Mouse (Mus musculus): ENCODE data around the gene Cd5. TPM values are rescaled to one million over a fixed set of nuclear protein-coding genes. Genes with fewer than 3 reads are reported as not detected.

The Cd5 gene
- polyA plus RNA-seq, 1 experiment = 0.04 TPM

DNA sequence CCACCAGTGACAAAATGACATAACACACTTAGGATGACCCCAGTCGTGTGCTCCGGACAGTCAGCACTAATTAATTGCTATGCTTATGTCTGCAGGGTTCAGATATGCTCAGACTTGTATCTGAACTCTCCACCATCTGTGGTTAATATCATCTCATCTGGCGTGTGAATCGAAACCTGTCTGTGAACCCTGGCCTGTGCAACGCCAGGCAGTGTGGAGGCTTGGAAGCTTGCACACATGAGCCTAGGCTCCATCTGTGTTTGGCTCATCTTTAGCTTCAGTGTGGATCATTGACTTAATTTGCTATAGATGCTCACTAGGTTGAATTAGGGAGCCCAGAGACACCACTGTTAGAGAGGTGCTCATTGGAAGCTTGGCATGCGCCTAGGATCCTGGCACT, 23.7 kb upstream of the Cd5 start:
- Histone ChIP-seq H3ac (ENCODE audit: control insufficient read depth, insufficient read length, low read depth) (no peak overlapping the region), H3K79me3 (ENCODE audit: low read depth) (no peaks in the 10 kb centered on the region), H3K36me3 (ENCODE audit: control insufficient read depth, insufficient read depth) (no peaks in the 10 kb centered on the region), H3K79me2 (ENCODE audit: control insufficient read depth, insufficient read depth) (no peaks in the 10 kb centered on the region), H3K4me3 (ENCODE audit: insufficient read depth, poor library complexity, severe bottlenecking) (no peak overlapping the region), H3K27me3 (ENCODE audit: control insufficient read depth, insufficient read depth, insufficient read length) (no peaks in the 10 kb centered on the region)
- TF ChIP-seq MAX (IDR thresholded peaks at IDR 0.05) = no peak
- no peak for TF ChIP-seq CTCF (IDR thresholded peaks at IDR 0.05; ENCODE audit: control insufficient read depth, insufficient read depth, insufficient read length)
- TF ChIP-seq USF1 (IDR thresholded peaks at IDR 0.05; ENCODE audit: low read depth) = no peak
- no peak for TF ChIP-seq FOSL1 (IDR thresholded peaks at IDR 0.05; ENCODE audit: insufficient read depth, low read length, poor library complexity, severe bottlenecking)

DNA sequence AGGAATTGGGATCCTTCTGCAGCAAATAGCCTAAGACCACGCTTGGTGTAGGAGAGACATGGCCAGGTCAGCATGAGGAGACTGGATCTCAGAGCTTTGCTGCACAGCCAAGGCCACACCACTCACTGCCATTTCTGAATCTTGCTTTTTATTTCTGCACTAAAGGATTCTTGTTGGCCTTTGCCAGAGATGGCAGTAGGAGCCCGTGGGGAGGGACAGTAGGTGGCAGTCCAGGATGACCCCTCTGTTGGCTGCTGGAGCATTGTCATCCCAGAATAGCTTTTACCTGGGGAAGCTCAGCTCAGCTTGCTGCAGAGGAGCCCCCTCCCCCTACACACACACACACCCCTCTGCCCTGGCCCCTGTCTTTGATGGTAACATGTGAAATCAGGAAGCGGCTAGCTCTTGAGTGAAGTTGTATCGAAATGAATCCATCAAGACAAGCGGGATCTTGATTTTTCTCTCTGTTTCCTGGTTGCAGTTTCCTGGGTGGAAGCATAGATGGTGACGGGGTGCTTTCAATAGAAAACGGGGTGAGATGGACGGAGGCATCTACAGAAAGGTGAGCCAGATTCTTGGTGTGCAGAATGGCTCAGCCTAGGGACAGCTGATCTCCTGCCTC, 23.1 kb upstream of the Cd5 start:
- no peaks in the 10 kb centered on the region for H3K79me2 ChIP-seq (ENCODE audit: control insufficient read depth, insufficient read depth)
- H3K79me3 ChIP-seq (ENCODE audit: low read depth) = no peaks in the 10 kb centered on the region
- no peaks in the 10 kb centered on the region for H3K27me3 ChIP-seq (ENCODE audit: control insufficient read depth, insufficient read depth, insufficient read length)
- H3ac ChIP-seq (ENCODE audit: control insufficient read depth, insufficient read length, low read depth) = no peak overlapping the region
- no peak for TF ChIP-seq USF1 (IDR thresholded peaks at IDR 0.05; ENCODE audit: low read depth)
- no peak for TF ChIP-seq CEBPB (IDR thresholded peaks at IDR 0.05; ENCODE audit: low read depth)
- no peak for TF ChIP-seq MAX (IDR thresholded peaks at IDR 0.05)
- TF ChIP-seq MYOG (IDR thresholded peaks at IDR 0.05; ENCODE audit: control insufficient read depth, extremely low read depth, insufficient read length) = no peak
- TF ChIP-seq FOSL1 (IDR thresholded peaks at IDR 0.05; ENCODE audit: insufficient read depth, low read length, poor library complexity, severe bottlenecking) = no peak
- TF ChIP-seq MYOD1 (IDR thresholded peaks at IDR 0.05; ENCODE audit: control insufficient read depth, insufficient read length, low read depth) = no peak
- TF ChIP-seq CTCF (IDR thresholded peaks at IDR 0.05; ENCODE audit: control insufficient read depth, insufficient read depth, insufficient read length) = no peak
- no peaks in the 10 kb centered on the region for H3K36me3 ChIP-seq (ENCODE audit: control insufficient read depth, insufficient read depth)
- no peak overlapping the region for H3K4me3 ChIP-seq (ENCODE audit: insufficient read depth, poor library complexity, severe bottlenecking)

GRCm38 (mm10) chr19:10759983-10760831, 21.4 kb upstream of the Cd5 start:
- Histone ChIP-seq H3K27me3 (ENCODE audit: control insufficient read depth, insufficient read depth, insufficient read length) (no peaks in the 10 kb centered on the region), H3K36me3 (ENCODE audit: control insufficient read depth, insufficient read depth) (no peaks in the 10 kb centered on the region), H3ac (ENCODE audit: control insufficient read depth, insufficient read length, low read depth) (no peak overlapping the region), H3K79me2 (ENCODE audit: control insufficient read depth, insufficient read depth) (no peaks in the 10 kb centered on the region), H3K4me3 (ENCODE audit: insufficient read depth, poor library complexity, severe bottlenecking) (no peak overlapping the region), H3K79me3 (ENCODE audit: low read depth) (no peaks in the 10 kb centered on the region)
- TF ChIP-seq CEBPB (IDR thresholded peaks at IDR 0.05; ENCODE audit: low read depth) (no peak), MAX (IDR thresholded peaks at IDR 0.05) (no peak), MYOG (IDR thresholded peaks at IDR 0.05; ENCODE audit: control insufficient read depth, extremely low read depth, insufficient read length) (no peak), USF1 (IDR thresholded peaks at IDR 0.05; ENCODE audit: low read depth) (no peak)

GRCm38 (mm10) chr19:10759525-10759924, 20.7 kb upstream of the Cd5 start:
- Histone ChIP-seq H3K4me3 (ENCODE audit: insufficient read depth, poor library complexity, severe bottlenecking) (no peak overlapping the region), H3K79me3 (ENCODE audit: low read depth) (no peaks in the 10 kb centered on the region), H3K79me2 (ENCODE audit: control insufficient read depth, insufficient read depth) (no peaks in the 10 kb centered on the region), H3ac (ENCODE audit: control insufficient read depth, insufficient read length, low read depth) (no peak overlapping the region), H3K36me3 (ENCODE audit: control insufficient read depth, insufficient read depth) (no peaks in the 10 kb centered on the region), H3K27me3 (ENCODE audit: control insufficient read depth, insufficient read depth, insufficient read length) (no peaks in the 10 kb centered on the region)
- TF ChIP-seq MYOD1 (IDR thresholded peaks at IDR 0.05; ENCODE audit: control insufficient read depth, insufficient read length, low read depth) (no peak), USF1 (IDR thresholded peaks at IDR 0.05; ENCODE audit: low read depth) (no peak), MAX (IDR thresholded peaks at IDR 0.05) (no peak), CEBPB (IDR thresholded peaks at IDR 0.05; ENCODE audit: low read depth) (no peak), CTCF (IDR thresholded peaks at IDR 0.05; ENCODE audit: control insufficient read depth, insufficient read depth, insufficient read length) (no peak), FOSL1 (IDR thresholded peaks at IDR 0.05; ENCODE audit: insufficient read depth, low read length, poor library complexity, severe bottlenecking) (no peak), MYOG (IDR thresholded peaks at IDR 0.05; ENCODE audit: control insufficient read depth, extremely low read depth, insufficient read length) (no peak)

- H3ac ChIP-seq (ENCODE audit: control insufficient read depth, insufficient read length, low read depth) = no peak overlapping the region
- H3K4me3 ChIP-seq (ENCODE audit: insufficient read depth, poor library complexity, severe bottlenecking) = no peak overlapping the region
- H3K36me3 ChIP-seq (ENCODE audit: control insufficient read depth, insufficient read depth) = no peaks in the 10 kb centered on the region
- H3K79me3 ChIP-seq (ENCODE audit: low read depth) = no peaks in the 10 kb centered on the region
- TF ChIP-seq MYOD1 (IDR thresholded peaks at IDR 0.05; ENCODE audit: control insufficient read depth, insufficient read length, low read depth) (no peak), USF1 (IDR thresholded peaks at IDR 0.05; ENCODE audit: low read depth) (no peak), CEBPB (IDR thresholded peaks at IDR 0.05; ENCODE audit: low read depth) (no peak), MYOG (IDR thresholded peaks at IDR 0.05; ENCODE audit: control insufficient read depth, extremely low read depth, insufficient read length) (no peak), FOSL1 (IDR thresholded peaks at IDR 0.05; ENCODE audit: insufficient read depth, low read length, poor library complexity, severe bottlenecking) (no peak), CTCF (IDR thresholded peaks at IDR 0.05; ENCODE audit: control insufficient read depth, insufficient read depth, insufficient read length) (no peak), MAX (IDR thresholded peaks at IDR 0.05) (no peak)
- no peaks in the 10 kb centered on the region for H3K27me3 ChIP-seq (ENCODE audit: control insufficient read depth, insufficient read depth, insufficient read length)
- no peaks in the 10 kb centered on the region for H3K79me2 ChIP-seq (ENCODE audit: control insufficient read depth, insufficient read depth)
Measured at GRCm38 (mm10) chr19:10758708-10759107, 19.9 kb upstream of the Cd5 start.

Data from C2C12 (cell line).